Mouse (Mus musculus) MEL-GATA-1-ER (cell line): ENCODE data around the gene Pvalb.

Experiments
- DNase-seq: peaks from one replicate; pipeline ENCODE4 v3.0.0-alpha.2; 2012; ENCODE audit warnings: low read depth; ENCODE audit errors: extremely low read depth

Pvalb gene

GRCm38 (mm10) chr15:78195096-78195880 is 10.9 kb downstream of the Pvalb start:
- no peak for DNase-seq

- DNase-seq = no peak
These were observed 11.9 kb downstream of the Pvalb start for GRCm38 (mm10) chr15:78194320-78194719.

GRCm38 (mm10) chr15:78189636-78190035 is 16.6 kb downstream of the Pvalb start:
- DNase-seq = no peak

- no peak for DNase-seq
These were observed 17.7 kb downstream of the Pvalb start for GRCm38 (mm10) chr15:78188546-78188945.

- no peak for DNase-seq
These were observed 19.3 kb downstream of the Pvalb start for GRCm38 (mm10) chr15:78186906-78187305.

GRCm38 (mm10) chr15:78185609-78186008 is 20.6 kb downstream of the Pvalb start:
- no peak for DNase-seq

- DNase-seq = peak; percentile 64
These were observed 21.3 kb downstream of the Pvalb start for GRCm38 (mm10) chr15:78184855-78185254.

- DNase-seq = no peak
These were observed 24.3 kb downstream of the Pvalb start for GRCm38 (mm10) chr15:78181701-78182405.

GRCm38 (mm10) chr15:78179775-78180174 is 26.4 kb downstream of the Pvalb start:
- DNase-seq = no peak

- DNase-seq = no peak
These were observed 27.8 kb downstream of the Pvalb start for GRCm38 (mm10) chr15:78178397-78178796.

GRCm38 (mm10) chr15:78177257-78177656 is 28.9 kb downstream of the Pvalb start:
- DNase-seq = no peak

- no peak for DNase-seq
These were observed 31.3 kb downstream of the Pvalb start for GRCm38 (mm10) chr15:78174887-78175245.

GRCm38 (mm10) chr15:78173972-78174886 is 32.0 kb downstream of the Pvalb start, which contains the start of gene Ift27:
TSS of gene Ift27 (minus strand) at chr15:78174107.
- DNase-seq = peak; percentile 100

- no peak for DNase-seq
These were observed 33.0 kb downstream of the Pvalb start for GRCm38 (mm10) chr15:78172899-78173817.

- no peak for DNase-seq
These were observed 33.8 kb downstream of the Pvalb start for GRCm38 (mm10) chr15:78172256-78172898.

- DNase-seq = no peak
These were observed 34.5 kb downstream of the Pvalb start for GRCm38 (mm10) chr15:78171651-78172050.

- DNase-seq = no peak
These were observed 35.5 kb downstream of the Pvalb start for GRCm38 (mm10) chr15:78170708-78171107.

- DNase-seq = no peak
These were observed 36.6 kb downstream of the Pvalb start for GRCm38 (mm10) chr15:78169566-78169965.

GRCm38 (mm10) chr15:78165292-78165691 is 40.9 kb downstream of the Pvalb start:
- no peak for DNase-seq

- no peak for DNase-seq
These were observed 41.7 kb downstream of the Pvalb start for GRCm38 (mm10) chr15:78164466-78164865.
